In genomic region chr7:131362615-131363300, GRCm38 (mm10) we compare ENCODE assay signal across 8 mouse cellular contexts. TPM values are rescaled to one million over a fixed set of nuclear protein-coding genes. Genes with fewer than 3 reads are reported as not detected.
DNase-seq lines count a peak whose midpoint lies in the region; ATAC-seq and TF ChIP-seq lines count a peak whose summit lies in the region.

TSS of gene 2310057M21Rik (minus strand) at chr7:131362759.

- no peaks in the 10 kb centered on the region for H3K9me3 ChIP-seq in ES-Bruce4 (replicated peaks; ENCODE audit: control insufficient read depth, insufficient read depth, low read length, poor library complexity, severe bottlenecking)
- H3K9me3 ChIP-seq in forebrain, embryonic 12.5 days = no peaks in the 10 kb centered on the region
- no peaks in the 10 kb centered on the region for H3K9me3 ChIP-seq in heart, postnatal 0 days (replicated peaks; ENCODE audit: control insufficient read depth, low read length)
- no peaks in the 10 kb centered on the region for H3K9me3 ChIP-seq in liver, embryonic 16.5 days (replicated peaks; ENCODE audit: control insufficient read depth, low read length)
- no peaks in the 10 kb centered on the region for H3K9me3 ChIP-seq in neural tube, embryonic 13.5 days

- TF ChIP-seq CTCF in ES-Bruce4 (IDR thresholded peaks at IDR 0.05; ENCODE audit: low read depth, low read length) = no peak
- TF ChIP-seq CTCF in heart, postnatal 0 days (IDR thresholded peaks at IDR 0.05; ENCODE audit: low read depth) = no peak

- no peaks in the 10 kb centered on the region for H3K4me1 ChIP-seq in ES-Bruce4 (ENCODE audit: control insufficient read depth, insufficient read depth, low read length)
- H3K4me1 ChIP-seq in forebrain, embryonic 12.5 days = peaks cover 15% of the 10 kb centered on the region
- peaks cover 9% of the 10 kb centered on the region; the same call in 1 of the 2 replicates for H3K4me1 ChIP-seq in heart, postnatal 0 days (ENCODE audit: control insufficient read depth, insufficient read depth)
- H3K4me1 ChIP-seq in liver, embryonic 16.5 days (ENCODE audit: control insufficient read depth, low read depth, low read length) = peaks cover 15% of the 10 kb centered on the region
- H3K4me1 ChIP-seq in neural tube, embryonic 13.5 days (replicated peaks) = peaks cover 18% of the 10 kb centered on the region

- peak; percentile 40 for TF ChIP-seq POLR2A in ES-Bruce4 (IDR thresholded peaks at IDR 0.05; ENCODE audit: insufficient read depth, low read length)

- H3K4me2 ChIP-seq in forebrain, embryonic 12.5 days = peak within 1 kb of the TSS; percentile 73
- peak within 1 kb of the TSS; percentile 73 for H3K4me2 ChIP-seq in heart, postnatal 0 days (ENCODE audit: low read depth, low read length)
- peak within 1 kb of the TSS; percentile 97 for H3K4me2 ChIP-seq in liver, embryonic 16.5 days (ENCODE audit: low read depth, low read length)
- H3K4me2 ChIP-seq in neural tube, embryonic 13.5 days = peak within 1 kb of the TSS; percentile 84

- H3K4me3 ChIP-seq in ES-Bruce4 (ENCODE audit: low read depth, low read length) = peak within 1 kb of the TSS; percentile 79
- H3K4me3 ChIP-seq in forebrain, embryonic 12.5 days (replicated peaks) = peak within 1 kb of the TSS; percentile 78
- peak within 1 kb of the TSS; percentile 79 for H3K4me3 ChIP-seq in heart, postnatal 0 days (ENCODE audit: low read depth, low read length)
- peak within 1 kb of the TSS; percentile 97 for H3K4me3 ChIP-seq in liver, embryonic 16.5 days (ENCODE audit: low read depth, low read length)
- peak within 1 kb of the TSS; percentile 85 for H3K4me3 ChIP-seq in neural tube, embryonic 13.5 days

- H3K27ac ChIP-seq in ES-Bruce4 (ENCODE audit: insufficient read depth, low read length) = peak within 1 kb of the TSS; percentile 89
- peak within 1 kb of the TSS; percentile 82 for H3K27ac ChIP-seq in forebrain, embryonic 12.5 days
- H3K27ac ChIP-seq in heart, postnatal 0 days (ENCODE audit: low read depth) = peak within 1 kb of the TSS; percentile 92
- peak within 1 kb of the TSS; percentile 87 for H3K27ac ChIP-seq in liver, embryonic 16.5 days (ENCODE audit: low read length)
- H3K27ac ChIP-seq in neural tube, embryonic 13.5 days (replicated peaks) = peak within 1 kb of the TSS; percentile 92

- WGBS in forebrain, embryonic 12.5 days = under 1% methylated on average over 55 of the region's 55 CpGs
- WGBS in heart, postnatal 0 days = 0% methylated on average over 55 of the region's 55 CpGs
- WGBS in liver, embryonic 16.5 days (ENCODE audit: insufficient replicate concordance) = under 1% methylated on average over 55 of the region's 55 CpGs
- under 1% methylated on average over 55 of the region's 55 CpGs for WGBS in neural tube, embryonic 13.5 days

- H3K9ac ChIP-seq in ES-Bruce4 (ENCODE audit: low read depth, poor library complexity, severe bottlenecking) = peak within 1 kb of the TSS; percentile 86
- peak within 1 kb of the TSS; percentile 81 for H3K9ac ChIP-seq in forebrain, embryonic 12.5 days
- H3K9ac ChIP-seq in heart, postnatal 0 days (replicated peaks; ENCODE audit: low read depth, low read length) = peak within 1 kb of the TSS; percentile 83
- peak within 1 kb of the TSS; percentile 98 for H3K9ac ChIP-seq in liver, embryonic 16.5 days (ENCODE audit: low read depth, low read length)
- peak within 1 kb of the TSS; percentile 92 for H3K9ac ChIP-seq in neural tube, embryonic 13.5 days

- TF ChIP-seq EP300 in ES-Bruce4 (IDR thresholded peaks at IDR 0.05; ENCODE audit: insufficient read depth, low read depth, low read length) = 0 out of 2 replicates have a peak, but pooled peaks have one; percentile 39
- TF ChIP-seq EP300 in heart, postnatal 0 days (IDR thresholded peaks at IDR 0.05; ENCODE audit: low read depth) = peak; percentile 49; the same call in 1 of the 2 replicates

- DNase-seq in c-Kit-positive CD71-positive TER-119-positive erythroid progenitor cells, embryonic 14.5 days (ENCODE audit: low spot score) = peak; percentile 87
- peak; percentile 99 for DNase-seq in heart, postnatal 0 days (ENCODE audit: low spot score)
- peak; percentile 94 to 97 for DNase-seq in kidney, postnatal 4 days
- peak; percentile 97 for DNase-seq in testis, postnatal 14 days (ENCODE audit: low spot score)

- H3K36me3 ChIP-seq in ES-Bruce4 (ENCODE audit: control insufficient read depth, insufficient read depth, low read length, poor library complexity, severe bottlenecking) = peaks cover 4% of the 10 kb centered on the region; the same call in 1 of the 2 replicates
- H3K36me3 ChIP-seq in forebrain, embryonic 12.5 days (replicated peaks) = peaks cover 12% of the 10 kb centered on the region
- H3K36me3 ChIP-seq in heart, postnatal 0 days (replicated peaks; ENCODE audit: control insufficient read depth, insufficient read depth, low read length) = peaks cover 15% of the 10 kb centered on the region
- peaks cover 3% of the 10 kb centered on the region; the same call in 1 of the 2 replicates for H3K36me3 ChIP-seq in liver, embryonic 16.5 days (ENCODE audit: control insufficient read depth, insufficient read depth)
- H3K36me3 ChIP-seq in neural tube, embryonic 13.5 days = peaks cover 16% of the 10 kb centered on the region

- H3K27me3 ChIP-seq in ES-Bruce4 (ENCODE audit: control insufficient read depth, insufficient read depth, low read length, poor library complexity, severe bottlenecking) = no peaks in the 10 kb centered on the region
- H3K27me3 ChIP-seq in forebrain, embryonic 12.5 days = peaks cover 6% of the 10 kb centered on the region
- no peaks in the 10 kb centered on the region for H3K27me3 ChIP-seq in heart, postnatal 0 days (ENCODE audit: control insufficient read depth, insufficient read depth, low read length)
- no peaks in the 10 kb centered on the region for H3K27me3 ChIP-seq in liver, embryonic 16.5 days (ENCODE audit: control insufficient read depth, insufficient read depth, low read depth, low read length)
- H3K27me3 ChIP-seq in neural tube, embryonic 13.5 days = peaks cover 6% of the 10 kb centered on the region; the same call in 1 of the 2 replicates

- ATAC-seq in forebrain, embryonic 12.5 days (ENCODE audit: low FRiP score) = peak; percentile 97
- peak; percentile 97 for ATAC-seq in heart, postnatal 0 days (ENCODE audit: insufficient read depth, low read depth)
- ATAC-seq in liver, embryonic 16.5 days (ENCODE audit: low read depth) = peak; percentile 93
- ATAC-seq in neural tube, embryonic 13.5 days (ENCODE audit: low read depth) = peak; percentile 98

RNA-seq across cellular contexts. Expression of gene 2310057M21Rik, which starts in this region (rescaled TPM):
- 23.8 and 26.0 TPM in 2 replicates for polyA plus RNA-seq in ES-Bruce4 (2011; ENCODE audit: insufficient read depth, insufficient read length, low read depth, missing spikeins)
- 17.3 and 20.8 TPM in 2 replicates for polyA plus RNA-seq in forebrain, embryonic 12.5 days (2016; fragmentation: Nextera tagmentation; extraction: Ambion mirVana)
- 4.2 and 6.3 TPM in 2 replicates for total RNA-seq in heart, postnatal 0 days (2014; rRNA removed; ENCODE audit: low replicate concordance)
- 13.6 and 15.0 TPM in 2 replicates for polyA plus RNA-seq in heart, postnatal 0 days (2015; fragmentation: Nextera tagmentation; extraction: Ambion mirVana)
- polyA plus RNA-seq in liver, embryonic 16.5 days (2015; fragmentation: Nextera tagmentation; extraction: Ambion mirVana) = 8.3 and 8.5 TPM in 2 replicates
- 24.3 and 29.0 TPM in 2 replicates for polyA plus RNA-seq in neural tube, embryonic 13.5 days (2015; fragmentation: Nextera tagmentation; extraction: Ambion mirVana)

Comparison
In these comparisons a context has a peak if more than half of its experiments do, and no peak if none do; other contexts are left out.
1. Peak in every context shown above with its lines: DNase-seq, ATAC-seq, H3K4me3 ChIP-seq and H3K27ac ChIP-seq.